Mouse (Mus musculus): Measurements from ENCODE around the gene Flnc. TPM values are rescaled to one million over a fixed set of nuclear protein-coding genes. Genes with fewer than 3 reads are reported as not detected.
"Not testable (repeated sequence)": the region's sequence is repeated elsewhere in the genome, so short reads cannot be mapped to it uniquely, and the experiment has no call there.

Gene Flnc
- total RNA-seq (2021): 1 to 10 TPM; 4.7 TPM

- intact Hi-C loops (cut with DNase I): no loop called here
- peak; percentile 31 for DNase-seq
Measured at GRCm38 (mm10) chr6:29433038-29433803, at the start of gene Flnc. TSS of gene Flnc (plus strand) at chr6:29433256.

- intact Hi-C loops (cut with DNase I): no loop called here
- peak; percentile 24 for DNase-seq
Measured at GRCm38 (mm10) chr6:29388052-29388518, 45.0 kb upstream of the Flnc start, which contains the start of gene Opn1sw. TSS of gene Opn1sw (minus strand) at chr6:29388468.

GRCm38 (mm10) chr6:29388606-29389080 is 44.4 kb upstream of the Flnc start:
- intact Hi-C loops (cut with DNase I): no loop called here
- peak; percentile 93 for DNase-seq

- intact Hi-C loops (cut with DNase I): no loop called here
- no peak for DNase-seq
Measured at GRCm38 (mm10) chr6:29389425-29389824, 43.6 kb upstream of the Flnc start.

- not testable (repeated sequence) for DNase-seq
- intact Hi-C loops (cut with DNase I): loop anchor here (10.0 kb wide), 1 partner anchor 134 kb away; the partner anchor contains the start of gene Irf5
Measured at GRCm38 (mm10) chr6:29390500-29390899, 42.6 kb upstream of the Flnc start.

- intact Hi-C loops (cut with DNase I): loop anchor here (10.0 kb wide), 1 partner anchor 134 kb away; the partner anchor contains the start of gene Irf5
- not testable (repeated sequence) for DNase-seq
Measured at GRCm38 (mm10) chr6:29391241-29391640, 41.8 kb upstream of the Flnc start.

- intact Hi-C loops (cut with DNase I): loop anchor here (10.0 kb wide), 1 partner anchor 133 kb away; the partner anchor contains the start of gene Irf5
Measured at GRCm38 (mm10) chr6:29391802-29392201, 41.3 kb upstream of the Flnc start.

GRCm38 (mm10) chr6:29394286-29394685 is 38.8 kb upstream of the Flnc start:
- DNase-seq: no peak
- intact Hi-C loops (cut with DNase I): loop anchor here (10.0 kb wide), 1 partner anchor 131 kb away; the partner anchor contains the start of gene Irf5

More at GRCm38 (mm10) chr6:29391802-29392201, 41.3 kb upstream of the Flnc start:
- no peak for DNase-seq

GRCm38 (mm10) chr6:29395910-29396713 is 36.9 kb upstream of the Flnc start, which contains the start of gene Ccdc136:
TSS of gene Ccdc136 (plus strand) at chr6:29396309.
- intact Hi-C loops (cut with DNase I): loop anchor here (10.0 kb wide), 1 partner anchor 129 kb away; the partner anchor contains the start of gene Irf5
- peak; percentile 74 for DNase-seq

- intact Hi-C loops (cut with DNase I): loop anchor here (10.0 kb wide), 1 partner anchor 128 kb away; the partner anchor contains the start of gene Irf5
- DNase-seq: peak; percentile 28
Measured at GRCm38 (mm10) chr6:29396714-29397540, 36.1 kb upstream of the Flnc start.

- intact Hi-C loops (cut with DNase I): loop anchor here (10.0 kb wide), 1 partner anchor 127 kb away; the partner anchor contains the start of gene Irf5
- DNase-seq: peak; percentile 63
Measured at GRCm38 (mm10) chr6:29397575-29397974, 35.5 kb upstream of the Flnc start.

- intact Hi-C loops (cut with DNase I): loop anchor here (10.0 kb wide), 1 partner anchor 125 kb away; the partner anchor contains the start of gene Irf5
Measured at GRCm38 (mm10) chr6:29399851-29400250, 33.2 kb upstream of the Flnc start.

GRCm38 (mm10) chr6:29402693-29403342 is 30.2 kb upstream of the Flnc start:
- peak; percentile 44 for DNase-seq
- intact Hi-C loops (cut with DNase I): no loop called here

More at GRCm38 (mm10) chr6:29399851-29400250, 33.2 kb upstream of the Flnc start:
- no peak for DNase-seq

- no peak for DNase-seq
Measured at GRCm38 (mm10) chr6:29406412-29406811, 26.6 kb upstream of the Flnc start.

GRCm38 (mm10) chr6:29415446-29415845 is 17.6 kb upstream of the Flnc start:
- intact Hi-C loops (cut with DNase I): no loop called here

More at GRCm38 (mm10) chr6:29406412-29406811, 26.6 kb upstream of the Flnc start:
- intact Hi-C loops (cut with DNase I): no loop called here

GRCm38 (mm10) chr6:29420596-29420995 is 12.5 kb upstream of the Flnc start:
- DNase-seq: no peak
- intact Hi-C loops (cut with DNase I): no loop called here

More at GRCm38 (mm10) chr6:29415446-29415845, 17.6 kb upstream of the Flnc start:
- DNase-seq: no peak

- intact Hi-C loops (cut with DNase I): no loop called here
Measured at GRCm38 (mm10) chr6:29425118-29425517, 7.9 kb upstream of the Flnc start.

GRCm38 (mm10) chr6:29426331-29426730 is 6.7 kb upstream of the Flnc start:
- no peak for DNase-seq
- intact Hi-C loops (cut with DNase I): no loop called here

More at GRCm38 (mm10) chr6:29425118-29425517, 7.9 kb upstream of the Flnc start:
- DNase-seq: no peak

GRCm38 (mm10) chr6:29428171-29428570 is 4.9 kb upstream of the Flnc start:
- intact Hi-C loops (cut with DNase I): no loop called here
- DNase-seq: no peak

All from left cerebral cortex, postnatal 4 days (tissue).